Mouse (Mus musculus): ENCODE data around the gene Lama5. TPM values are rescaled to one million over a fixed set of nuclear protein-coding genes. Genes with fewer than 3 reads are reported as not detected.

Gene Lama5
- polyA plus RNA-seq, 1 experiment = 8.3 TPM

GRCm38 (mm10) chr2:180250930-180251611, 25.4 kb upstream of the Lama5 start:
- H3K27ac ChIP-seq (ENCODE audit: control insufficient read depth, insufficient read depth, low read depth, low read length) = no peak overlapping the region
- H3K4me3 ChIP-seq (ENCODE audit: control insufficient read depth, low read depth, low read length) = no peak overlapping the region
- peak; percentile 80 for TF ChIP-seq CTCF (IDR thresholded peaks at IDR 0.05; ENCODE audit: control insufficient read depth, insufficient read depth, insufficient replicate concordance, low read depth, low read length)
- no peak for TF ChIP-seq POLR2A (IDR thresholded peaks at IDR 0.05; ENCODE audit: control insufficient read depth, low read depth, low read length)
- H3K4me1 ChIP-seq (ENCODE audit: control insufficient read depth, insufficient read depth, low read length) = peaks cover 11% of the 10 kb centered on the region
- H3K27me3 ChIP-seq (ENCODE audit: control insufficient read depth, insufficient read depth, low read length) = no peaks in the 10 kb centered on the region
- no peaks in the 10 kb centered on the region for H3K36me3 ChIP-seq (ENCODE audit: control insufficient read depth, insufficient read depth, low read length)

GRCm38 (mm10) chr2:180248947-180249660, 23.4 kb upstream of the Lama5 start:
- TF ChIP-seq POLR2A (IDR thresholded peaks at IDR 0.05; ENCODE audit: control insufficient read depth, low read depth, low read length) (no peak), CTCF (IDR thresholded peaks at IDR 0.05; ENCODE audit: control insufficient read depth, insufficient read depth, insufficient replicate concordance, low read depth, low read length) (no peak)
- H3K4me1 ChIP-seq (ENCODE audit: control insufficient read depth, insufficient read depth, low read length) = peaks cover 6% of the 10 kb centered on the region; the same call in 1 of the 2 replicates
- no peak overlapping the region for H3K27ac ChIP-seq (ENCODE audit: control insufficient read depth, insufficient read depth, low read depth, low read length)
- no peaks in the 10 kb centered on the region for H3K27me3 ChIP-seq (ENCODE audit: control insufficient read depth, insufficient read depth, low read length)
- H3K36me3 ChIP-seq (ENCODE audit: control insufficient read depth, insufficient read depth, low read length) = no peaks in the 10 kb centered on the region
- H3K4me3 ChIP-seq (ENCODE audit: control insufficient read depth, low read depth, low read length) = no peak overlapping the region

DNA sequence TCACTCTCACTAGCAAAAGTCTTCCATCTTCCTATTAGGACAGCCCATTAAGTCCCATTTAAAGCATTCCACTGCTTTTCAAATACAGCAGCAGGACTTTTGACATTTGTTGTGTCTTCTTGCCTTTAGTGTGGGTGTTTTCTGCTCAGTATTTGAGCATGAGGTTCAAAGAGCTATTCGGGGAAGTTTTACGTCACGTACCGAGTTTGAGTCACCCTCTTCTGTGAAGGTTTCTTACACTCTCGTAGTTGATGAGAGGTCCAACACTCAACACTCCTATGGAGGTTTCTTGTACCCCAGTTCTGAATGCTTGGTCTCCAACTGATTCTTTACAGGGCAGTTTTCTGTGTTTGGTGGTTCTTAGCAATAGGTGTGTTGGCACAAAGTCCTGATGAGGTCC, 22.3 kb upstream of the Lama5 start:
- no peaks in the 10 kb centered on the region for H3K27me3 ChIP-seq (ENCODE audit: control insufficient read depth, insufficient read depth, low read length)
- H3K36me3 ChIP-seq (ENCODE audit: control insufficient read depth, insufficient read depth, low read length) = no peaks in the 10 kb centered on the region
- H3K27ac ChIP-seq (ENCODE audit: control insufficient read depth, insufficient read depth, low read depth, low read length) = no peak overlapping the region
- no peak overlapping the region for H3K4me3 ChIP-seq (ENCODE audit: control insufficient read depth, low read depth, low read length)
- peaks cover 6% of the 10 kb centered on the region; the same call in 1 of the 2 replicates for H3K4me1 ChIP-seq (ENCODE audit: control insufficient read depth, insufficient read depth, low read length)
- TF ChIP-seq CTCF (IDR thresholded peaks at IDR 0.05; ENCODE audit: control insufficient read depth, insufficient read depth, insufficient replicate concordance, low read depth, low read length) (no peak), POLR2A (IDR thresholded peaks at IDR 0.05; ENCODE audit: control insufficient read depth, low read depth, low read length) (no peak)

- TF ChIP-seq CTCF (IDR thresholded peaks at IDR 0.05; ENCODE audit: control insufficient read depth, insufficient read depth, insufficient replicate concordance, low read depth, low read length) = no peak
- no peak for TF ChIP-seq POLR2A (IDR thresholded peaks at IDR 0.05; ENCODE audit: control insufficient read depth, low read depth, low read length)
- H3K36me3 ChIP-seq (ENCODE audit: control insufficient read depth, insufficient read depth, low read length) = no peaks in the 10 kb centered on the region
- H3K27ac ChIP-seq (ENCODE audit: control insufficient read depth, insufficient read depth, low read depth, low read length) = no peak overlapping the region
- H3K4me1 ChIP-seq (ENCODE audit: control insufficient read depth, insufficient read depth, low read length) = no peaks in the 10 kb centered on the region
- no peak overlapping the region for H3K4me3 ChIP-seq (ENCODE audit: control insufficient read depth, low read depth, low read length)
- no peaks in the 10 kb centered on the region for H3K27me3 ChIP-seq (ENCODE audit: control insufficient read depth, insufficient read depth, low read length)
Observed at GRCm38 (mm10) chr2:180243108-180243507, 17.4 kb upstream of the Lama5 start.

DNA sequence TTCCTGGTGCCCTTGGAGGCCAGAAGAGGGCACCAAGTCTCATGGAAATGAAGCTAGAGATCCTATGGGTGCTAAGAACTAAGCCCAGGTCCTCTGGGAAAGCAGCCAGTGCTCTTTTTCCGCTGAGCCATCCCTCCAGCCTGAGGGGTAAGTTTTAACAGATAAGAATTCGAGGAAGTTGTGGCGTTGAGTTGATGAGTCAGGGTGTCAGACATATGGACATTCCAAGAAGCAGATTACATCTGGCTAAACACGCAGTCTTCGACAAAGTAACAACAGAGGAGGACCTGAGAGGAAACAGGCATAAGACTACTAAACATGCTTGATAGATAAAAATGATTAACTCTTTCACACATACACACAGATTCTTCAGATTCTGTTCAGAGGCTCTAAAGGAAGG, 12.9 kb upstream of the Lama5 start:
- Histone ChIP-seq H3K4me1 (ENCODE audit: control insufficient read depth, insufficient read depth, low read length) (no peaks in the 10 kb centered on the region), H3K4me3 (ENCODE audit: control insufficient read depth, low read depth, low read length) (no peak overlapping the region), H3K27me3 (ENCODE audit: control insufficient read depth, insufficient read depth, low read length) (no peaks in the 10 kb centered on the region), H3K27ac (ENCODE audit: control insufficient read depth, insufficient read depth, low read depth, low read length) (no peak overlapping the region), H3K36me3 (ENCODE audit: control insufficient read depth, insufficient read depth, low read length) (no peaks in the 10 kb centered on the region)
- TF ChIP-seq POLR2A (IDR thresholded peaks at IDR 0.05; ENCODE audit: control insufficient read depth, low read depth, low read length) = no peak
- no peak for TF ChIP-seq CTCF (IDR thresholded peaks at IDR 0.05; ENCODE audit: control insufficient read depth, insufficient read depth, insufficient replicate concordance, low read depth, low read length)

DNA sequence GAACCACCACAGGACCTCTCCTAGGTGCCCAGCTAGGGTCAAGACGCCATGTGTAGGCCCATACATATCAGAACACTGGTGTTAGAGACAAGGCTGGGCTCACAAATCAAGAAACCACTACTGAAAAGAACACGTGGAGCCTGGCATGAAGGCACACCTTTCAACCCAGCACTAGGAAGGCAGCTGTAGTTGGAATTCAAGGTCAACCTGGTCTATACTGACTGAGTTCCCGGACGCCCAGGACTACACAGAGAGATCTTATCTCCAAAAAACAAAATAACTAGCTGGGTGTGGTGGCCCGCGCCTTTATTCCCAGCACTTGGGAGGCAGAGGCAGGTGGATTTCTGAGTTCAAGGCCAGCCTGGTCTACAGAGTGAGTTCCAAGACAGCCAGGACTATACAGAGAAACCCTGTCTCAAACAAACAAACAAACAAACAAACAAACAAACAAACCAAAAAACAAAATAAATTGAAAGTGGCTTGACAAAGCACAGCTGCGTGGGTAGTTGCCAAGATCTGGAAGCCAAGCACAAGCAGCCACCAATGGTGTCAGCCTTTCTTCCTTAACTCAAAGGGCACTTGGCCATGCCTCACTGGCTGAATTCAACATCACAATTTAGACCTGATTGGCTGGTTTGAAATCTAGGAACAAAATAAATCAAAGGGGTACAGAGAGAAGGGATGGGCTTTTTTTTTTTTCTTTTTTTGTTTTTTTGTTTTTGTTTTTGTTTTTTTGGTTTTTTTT, 12.1 kb upstream of the Lama5 start:
- Histone ChIP-seq H3K4me3 (ENCODE audit: control insufficient read depth, low read depth, low read length) (no peak overlapping the region), H3K27ac (ENCODE audit: control insufficient read depth, insufficient read depth, low read depth, low read length) (no peak overlapping the region), H3K36me3 (ENCODE audit: control insufficient read depth, insufficient read depth, low read length) (no peaks in the 10 kb centered on the region), H3K4me1 (ENCODE audit: control insufficient read depth, insufficient read depth, low read length) (no peaks in the 10 kb centered on the region), H3K27me3 (ENCODE audit: control insufficient read depth, insufficient read depth, low read length) (no peaks in the 10 kb centered on the region)
- TF ChIP-seq CTCF (IDR thresholded peaks at IDR 0.05; ENCODE audit: control insufficient read depth, insufficient read depth, insufficient replicate concordance, low read depth, low read length) = no peak
- TF ChIP-seq POLR2A (IDR thresholded peaks at IDR 0.05; ENCODE audit: control insufficient read depth, low read depth, low read length) = no peak

DNA sequence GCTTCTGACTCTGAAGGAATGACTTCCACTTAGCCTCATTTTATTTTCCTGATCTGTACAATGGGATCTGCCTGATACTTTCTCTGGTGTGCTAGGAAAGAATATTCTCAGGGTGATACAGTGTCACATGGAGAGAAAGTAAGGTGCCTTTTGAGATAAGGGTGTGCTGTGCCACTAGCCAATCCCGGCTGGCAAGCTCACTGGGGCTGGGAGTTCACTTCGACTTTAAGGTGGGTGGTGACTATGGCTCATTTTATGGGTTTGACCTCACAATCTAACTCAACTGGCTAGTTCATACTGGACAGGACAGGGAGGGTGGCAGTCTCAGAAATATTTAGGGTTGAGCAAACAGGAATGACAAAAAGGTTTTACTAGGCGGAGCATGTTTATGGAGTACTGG, 11.3 kb upstream of the Lama5 start:
- H3K27ac ChIP-seq (ENCODE audit: control insufficient read depth, insufficient read depth, low read depth, low read length) = no peak overlapping the region
- TF ChIP-seq CTCF (IDR thresholded peaks at IDR 0.05; ENCODE audit: control insufficient read depth, insufficient read depth, insufficient replicate concordance, low read depth, low read length) = no peak
- TF ChIP-seq POLR2A (IDR thresholded peaks at IDR 0.05; ENCODE audit: control insufficient read depth, low read depth, low read length) = no peak

More for the DNA sequence above, 11.3 kb upstream of the Lama5 start:
- Histone ChIP-seq H3K4me1 (ENCODE audit: control insufficient read depth, insufficient read depth, low read length) (no peaks in the 10 kb centered on the region), H3K4me3 (ENCODE audit: control insufficient read depth, low read depth, low read length) (no peak overlapping the region), H3K36me3 (ENCODE audit: control insufficient read depth, insufficient read depth, low read length) (no peaks in the 10 kb centered on the region), H3K27me3 (ENCODE audit: control insufficient read depth, insufficient read depth, low read length) (no peaks in the 10 kb centered on the region)
